Mouse (Mus musculus): Measurements from ENCODE around the gene Hax1.

DNA sequence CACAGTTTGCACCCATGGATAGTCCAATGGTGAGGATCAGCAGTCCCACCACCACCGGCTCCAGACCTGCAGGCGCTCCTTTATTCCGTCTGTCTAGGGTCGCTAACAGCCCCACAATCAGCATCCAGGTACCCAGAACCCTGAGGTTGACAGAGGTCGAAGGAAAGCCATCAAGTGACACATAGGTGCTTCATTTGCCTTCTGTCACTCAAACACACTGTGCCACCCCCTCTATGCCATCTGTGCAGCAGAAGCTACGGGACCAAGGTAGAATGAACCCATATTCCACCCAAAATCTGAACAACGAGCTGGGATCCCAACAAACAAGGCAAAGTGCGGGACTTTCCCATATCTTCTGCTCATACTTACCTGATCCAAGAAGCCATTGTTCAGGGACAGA, 33.0 kb downstream of the Hax1 start:
- TF ChIP-seq CTCF (IDR thresholded peaks at IDR 0.05; ENCODE audit: control insufficient read depth, insufficient read depth, insufficient read length) (no peak), USF1 (IDR thresholded peaks at IDR 0.05; ENCODE audit: low read depth) (no peak), MYOG (IDR thresholded peaks at IDR 0.05; ENCODE audit: control insufficient read depth, extremely low read depth, insufficient read length) (no peak), MAX (IDR thresholded peaks at IDR 0.05) (no peak), CEBPB (IDR thresholded peaks at IDR 0.05; ENCODE audit: low read depth) (no peak)

Data from C2C12 (cell line).